In the genomic region with DNA sequence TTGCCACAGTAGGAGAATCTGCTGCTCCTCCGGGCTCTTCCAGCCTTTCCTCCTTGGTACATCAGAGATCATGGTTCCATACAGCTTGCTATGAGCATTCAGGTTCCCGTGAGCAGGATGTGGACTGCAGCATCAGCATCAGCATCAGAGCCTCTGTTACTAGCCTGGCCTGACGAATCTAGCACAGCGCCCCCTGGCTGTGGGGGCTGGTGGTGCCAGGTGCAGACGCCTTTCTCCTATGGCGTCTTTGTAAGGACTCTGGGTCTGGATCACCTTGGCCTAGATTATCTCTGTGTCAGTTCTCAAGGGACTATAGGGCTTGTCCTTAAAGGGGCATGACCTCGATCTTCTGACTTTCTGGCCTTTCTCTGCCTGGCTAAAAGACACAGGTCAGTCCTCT, we compare ENCODE assay signal across 8 mouse cellular contexts.
A peak's percentile ranks its signal among the peaks of the same experiment; 100 is the strongest.
DNase-seq lines count a peak whose midpoint lies in the region; ATAC-seq and TF ChIP-seq lines count a peak whose summit lies in the region.

No protein-coding gene starts in this region.

- H3K4me3 ChIP-seq in heart, postnatal 0 days (ENCODE audit: low read depth, low read length) = no peak overlapping the region
- H3K4me3 ChIP-seq in thymus, adult 2 months (ENCODE audit: control insufficient read depth, insufficient read depth, low read length) = no peak overlapping the region

- TF ChIP-seq POLR2A in thymus, adult 2 months (IDR thresholded peaks at IDR 0.05; ENCODE audit: control insufficient read depth, extremely low read depth, insufficient read depth, low read length, poor library complexity) = no peak

- 40% methylated on average over 7 of the region's 7 CpGs for WGBS in heart, postnatal 0 days
- WGBS in thymus, adult 2 months = 59% methylated on average over 7 of the region's 7 CpGs

- no peak overlapping the region for H3K9ac ChIP-seq in heart, postnatal 0 days (replicated peaks; ENCODE audit: low read depth, low read length)

- ATAC-seq in heart, postnatal 0 days (ENCODE audit: insufficient read depth, low read depth) = no peak

- TF ChIP-seq EP300 in heart, postnatal 0 days (IDR thresholded peaks at IDR 0.05; ENCODE audit: low read depth) = no peak

- peaks cover 5% of the 10 kb centered on the region; the same call in 1 of the 2 replicates for H3K9me3 ChIP-seq in heart, postnatal 0 days (replicated peaks; ENCODE audit: control insufficient read depth, low read length)

- no peaks in the 10 kb centered on the region for H3K4me1 ChIP-seq in heart, postnatal 0 days (ENCODE audit: control insufficient read depth, insufficient read depth)
- H3K4me1 ChIP-seq in thymus, adult 2 months (replicated peaks; ENCODE audit: control insufficient read depth, insufficient read depth, low read length) = no peaks in the 10 kb centered on the region

- peak; percentile 36 for TF ChIP-seq CTCF in heart, postnatal 0 days (IDR thresholded peaks at IDR 0.05; ENCODE audit: low read depth)
- peak; percentile 95 for TF ChIP-seq CTCF in thymus, adult 2 months (IDR thresholded peaks at IDR 0.05; ENCODE audit: borderline replicate concordance, control insufficient read depth, extremely low read depth, insufficient read depth, low read length, poor library complexity)

- H3K4me2 ChIP-seq in heart, postnatal 0 days (ENCODE audit: low read depth, low read length) = no peak overlapping the region

- DNase-seq in heart, postnatal 0 days (ENCODE audit: low spot score) = no peak
- no peak for DNase-seq in heart, adult 8-10 months (ENCODE audit: low spot score)
- DNase-seq in 3134 (ENCODE audit: extremely low read depth, insufficient read length, low spot score) (peak; percentile 52), ZHBTc4 (ENCODE audit: low read depth, low spot score) (peak; percentile 90)
- peak; percentile 71 to 80 for DNase-seq in cerebellum, postnatal 25 days
- DNase-seq in kidney, postnatal 25 days = peak; percentile 51 to 59
- DNase-seq in lung, postnatal 36 days = peak; percentile 48
- peak; percentile 58 for DNase-seq in thymus, adult 2 months

- H3K27me3 ChIP-seq in heart, postnatal 0 days (ENCODE audit: control insufficient read depth, insufficient read depth, low read length) = 0 out of 2 replicates have a peak, but pooled peaks cover 4% of the 10 kb centered on the region
- no peaks in the 10 kb centered on the region for H3K27me3 ChIP-seq in thymus, adult 2 months (ENCODE audit: control insufficient read depth, insufficient read depth, low read length)

- no peaks in the 10 kb centered on the region for H3K36me3 ChIP-seq in heart, postnatal 0 days (replicated peaks; ENCODE audit: control insufficient read depth, insufficient read depth, low read length)
- no peaks in the 10 kb centered on the region for H3K36me3 ChIP-seq in thymus, adult 2 months (ENCODE audit: control insufficient read depth, insufficient read depth, low read length)

- no peak overlapping the region for H3K27ac ChIP-seq in heart, postnatal 0 days (ENCODE audit: low read depth)
- H3K27ac ChIP-seq in thymus, adult 2 months (ENCODE audit: control insufficient read depth, insufficient read depth, low read length) = no peak overlapping the region

Comparison
In these comparisons a context has a peak if more than half of its experiments do, and no peak if none do; other contexts are left out.
1. DNase-seq: peak in 3134 (single experiment), ZHBTc4 (single experiment), cerebellum, postnatal 25 days (2 of 2), kidney, postnatal 25 days (2 of 2), lung, postnatal 36 days (single experiment) and thymus, adult 2 months (single experiment); none in heart, postnatal 0 days (single experiment) and heart, adult 8-10 months (single experiment).